Mouse (Mus musculus): ENCODE data around the gene Zfp334.
A peak's percentile ranks its signal among the peaks of the same experiment; 100 is the strongest.

The Zfp334 gene

GRCm38 (mm10) chr2:165387844-165388495, at the start of gene Zfp334:
Gene Zfp334 (minus strand): TSS chr2:165388259.
- no peak for DNase-seq

GRCm38 (mm10) chr2:165428694-165429093, 40.6 kb upstream of the Zfp334 start:
- no peak for DNase-seq

GRCm38 (mm10) chr2:165420195-165420594, 32.1 kb upstream of the Zfp334 start:
- DNase-seq: no peak

GRCm38 (mm10) chr2:165419670-165420111, 31.6 kb upstream of the Zfp334 start:
- DNase-seq: no peak

DNA sequence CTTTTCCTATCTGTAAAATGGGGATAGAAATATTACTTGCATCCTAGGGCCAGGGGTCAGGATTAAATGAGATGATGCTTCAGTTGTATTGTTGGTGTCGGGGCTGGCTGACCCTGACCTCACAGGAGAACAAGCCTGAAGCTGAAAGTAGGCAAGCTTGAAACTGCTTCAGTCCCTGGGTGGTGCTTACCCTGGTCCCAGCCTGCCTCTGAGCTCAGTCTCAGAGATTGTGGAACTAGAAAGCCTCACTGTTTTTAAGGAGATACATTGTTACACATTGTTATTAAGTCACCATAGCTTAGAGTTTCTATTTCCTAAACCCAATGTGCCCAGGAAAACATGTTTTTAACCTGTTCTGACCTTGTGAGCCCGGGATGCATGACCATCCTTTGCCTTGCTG, 30.5 kb upstream of the Zfp334 start:
- no peak for DNase-seq

DNA sequence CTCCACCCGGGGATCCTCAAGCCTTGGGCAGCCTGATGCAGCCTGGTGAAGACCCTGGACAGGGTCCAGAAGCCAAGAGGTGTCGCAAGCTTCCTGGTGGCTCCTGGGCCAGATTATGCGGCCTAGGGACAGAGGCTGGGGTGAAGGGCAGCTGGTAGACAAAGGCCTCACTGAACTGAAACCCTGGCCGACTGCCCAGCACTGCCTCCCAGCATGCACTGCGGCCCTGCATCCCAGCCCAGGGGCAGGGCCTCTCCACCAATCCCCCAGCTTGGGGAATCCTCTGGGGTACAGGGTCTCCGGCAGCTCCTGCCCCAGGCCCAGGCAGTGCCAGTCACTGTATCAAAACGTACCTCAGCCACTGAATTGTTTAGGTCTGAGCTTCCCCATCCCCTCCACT, 29.2 kb upstream of the Zfp334 start:
- DNase-seq: no peak

GRCm38 (mm10) chr2:165415795-165416194, 27.7 kb upstream of the Zfp334 start:
- DNase-seq: no peak

DNA sequence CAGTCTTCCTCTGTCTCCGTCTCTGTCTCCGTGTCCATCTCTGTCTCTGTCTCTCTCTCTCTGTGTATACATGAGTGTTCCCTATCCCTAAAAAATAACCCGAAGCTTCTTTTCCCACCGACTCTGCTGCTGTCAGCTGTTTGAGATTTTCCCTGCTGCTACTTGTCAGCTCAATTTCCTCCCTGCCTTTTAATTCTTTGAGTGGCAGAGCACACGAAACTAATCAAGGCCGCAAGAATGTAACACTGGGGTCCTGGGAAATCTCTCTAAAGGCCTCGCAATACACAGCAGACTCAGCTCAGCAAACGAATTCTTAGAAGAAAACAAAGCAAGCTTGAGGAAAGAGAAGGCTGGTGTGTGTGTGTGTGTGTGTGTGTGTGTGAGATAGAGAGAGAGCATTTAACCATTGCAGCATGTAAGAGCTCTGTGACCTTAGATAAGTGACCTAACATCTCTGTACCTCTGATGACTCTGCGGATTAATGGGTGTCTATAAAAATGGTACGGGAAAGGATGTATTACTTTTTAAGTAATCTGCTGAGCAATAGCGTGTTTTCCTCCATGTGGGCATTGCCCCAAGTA, 27.2 kb upstream of the Zfp334 start:
- DNase-seq: no peak

DNA sequence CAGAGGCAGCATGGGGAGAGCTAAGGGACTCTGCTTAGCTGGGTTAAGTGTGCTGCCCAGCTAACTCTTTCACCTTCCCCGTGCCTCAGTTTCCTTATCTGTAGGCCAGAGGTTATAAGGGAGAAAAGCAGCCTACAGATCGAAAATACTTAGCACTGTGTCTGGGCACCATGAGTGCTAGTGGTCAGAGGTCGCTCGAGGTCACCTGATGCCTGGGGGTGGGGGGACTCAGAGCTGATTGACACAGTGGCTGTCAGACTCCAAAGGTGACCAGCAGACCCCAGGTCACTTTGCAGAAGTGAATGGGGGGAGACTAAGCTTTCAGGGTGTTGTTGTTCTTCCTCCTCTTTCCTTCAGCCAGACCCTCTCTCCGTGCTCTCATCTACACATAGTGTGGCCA, 26.3 kb upstream of the Zfp334 start:
- DNase-seq: no peak

DNA sequence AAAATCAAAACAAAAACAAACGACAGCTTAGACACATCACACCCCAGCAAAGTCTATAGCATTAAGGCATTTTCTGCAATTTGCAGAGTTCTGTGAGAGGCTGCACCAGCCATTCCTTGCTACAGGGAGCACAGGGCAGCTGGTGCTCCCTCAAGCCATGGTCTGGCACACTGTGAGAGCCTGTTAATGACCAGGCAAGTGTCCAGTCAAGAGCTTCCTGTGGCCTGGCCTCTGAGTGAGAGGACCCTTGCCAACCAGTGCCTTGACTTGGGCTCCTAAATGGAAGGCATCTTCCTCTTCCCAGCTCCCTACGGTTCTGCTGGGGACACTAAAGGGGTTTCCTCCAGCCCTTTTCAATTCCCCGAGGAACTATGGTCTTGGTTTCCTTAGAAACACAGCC, 25.8 kb upstream of the Zfp334 start:
- no peak for DNase-seq

DNA sequence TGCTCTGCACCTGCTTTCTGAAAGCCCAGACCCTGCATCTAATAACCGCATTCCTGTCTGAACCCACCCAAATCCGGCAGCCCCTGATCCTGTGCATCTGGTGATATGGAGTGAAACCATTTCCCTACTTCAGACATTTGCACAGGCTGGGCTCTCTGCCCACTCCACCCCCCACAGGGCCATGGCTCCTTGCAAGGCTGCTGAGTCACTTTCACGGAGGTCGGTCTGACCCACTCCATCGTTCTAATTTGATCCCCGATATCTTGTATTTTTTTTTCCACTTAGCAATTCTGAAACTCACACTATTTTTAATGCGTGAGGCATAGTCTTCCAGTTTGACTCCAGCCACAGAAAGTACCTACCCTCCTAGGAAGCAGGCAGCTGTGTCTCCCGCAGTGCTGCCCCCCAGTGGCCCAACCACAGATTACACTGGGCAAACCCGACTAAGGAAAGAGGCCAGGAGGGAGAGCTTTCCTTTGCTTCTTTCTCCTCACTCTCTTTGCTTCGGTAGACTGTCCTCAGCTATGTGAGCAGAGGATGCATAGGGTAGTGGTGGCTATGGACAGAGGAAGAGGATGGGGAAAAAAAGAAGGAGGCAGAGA, 19.7 kb upstream of the Zfp334 start:
- peak; percentile 79 to 83 for DNase-seq

GRCm38 (mm10) chr2:165405351-165405750, 17.3 kb upstream of the Zfp334 start:
- no peak for DNase-seq

DNA sequence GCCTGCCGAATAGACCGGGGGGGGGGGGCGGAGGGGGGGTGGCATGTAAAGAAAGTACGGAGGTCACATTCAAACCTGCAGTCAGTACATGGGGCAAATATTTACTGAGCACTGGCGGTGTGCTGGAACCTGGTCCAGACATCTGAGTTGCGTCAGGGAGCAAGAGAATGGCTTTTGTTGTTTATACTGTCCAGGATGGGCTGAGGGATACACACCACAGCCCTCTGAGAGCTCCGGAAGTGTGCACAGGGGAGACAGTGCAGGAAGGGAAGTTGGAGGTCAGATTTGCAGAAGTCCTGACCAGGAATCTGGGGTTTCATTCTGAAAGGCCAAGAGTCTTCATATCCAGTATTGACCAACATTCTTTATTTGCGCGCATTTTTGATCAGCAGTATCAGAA, 16.9 kb upstream of the Zfp334 start:
- no peak for DNase-seq

DNA sequence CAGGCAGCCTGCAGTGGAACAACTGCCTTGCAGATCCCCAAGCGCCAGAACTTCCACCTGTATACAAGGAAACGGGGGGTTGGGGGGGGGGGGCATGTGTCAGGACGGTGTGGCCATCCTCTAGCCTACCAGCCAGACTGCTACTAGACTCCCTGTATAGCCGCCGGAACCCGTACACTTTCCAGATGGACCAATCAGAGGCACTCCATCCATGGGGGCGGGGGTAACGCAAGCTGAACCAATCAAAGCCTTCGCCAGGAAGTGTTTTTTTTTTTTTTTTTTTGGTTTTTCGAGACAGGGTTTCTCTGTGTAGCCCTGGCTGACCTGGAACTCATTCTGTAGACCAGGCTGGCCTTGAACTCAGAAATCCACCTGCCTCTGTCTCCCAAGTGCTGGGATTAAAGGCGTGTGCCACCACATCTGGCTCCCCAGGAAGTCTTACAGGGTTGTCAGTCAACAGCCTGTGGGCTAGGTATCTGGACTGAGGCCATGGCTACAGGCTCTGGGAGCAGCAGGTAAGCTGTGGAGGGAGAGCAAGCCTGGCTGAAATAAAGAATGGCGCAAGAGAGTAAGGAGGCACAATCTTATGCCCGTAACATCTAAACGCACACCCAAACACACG, 10.2 kb upstream of the Zfp334 start:
- DNase-seq: no peak

GRCm38 (mm10) chr2:165397502-165398163, 9.6 kb upstream of the Zfp334 start:
- no peak for DNase-seq

- no peak for DNase-seq
Observed at GRCm38 (mm10) chr2:165396831-165397501, 8.9 kb upstream of the Zfp334 start.

- no peak for DNase-seq
Observed at GRCm38 (mm10) chr2:165392156-165392555, 4.1 kb upstream of the Zfp334 start.

- DNase-seq: peak; percentile 25 to 45
Observed at GRCm38 (mm10) chr2:165391561-165391960, 3.5 kb upstream of the Zfp334 start.

DNA sequence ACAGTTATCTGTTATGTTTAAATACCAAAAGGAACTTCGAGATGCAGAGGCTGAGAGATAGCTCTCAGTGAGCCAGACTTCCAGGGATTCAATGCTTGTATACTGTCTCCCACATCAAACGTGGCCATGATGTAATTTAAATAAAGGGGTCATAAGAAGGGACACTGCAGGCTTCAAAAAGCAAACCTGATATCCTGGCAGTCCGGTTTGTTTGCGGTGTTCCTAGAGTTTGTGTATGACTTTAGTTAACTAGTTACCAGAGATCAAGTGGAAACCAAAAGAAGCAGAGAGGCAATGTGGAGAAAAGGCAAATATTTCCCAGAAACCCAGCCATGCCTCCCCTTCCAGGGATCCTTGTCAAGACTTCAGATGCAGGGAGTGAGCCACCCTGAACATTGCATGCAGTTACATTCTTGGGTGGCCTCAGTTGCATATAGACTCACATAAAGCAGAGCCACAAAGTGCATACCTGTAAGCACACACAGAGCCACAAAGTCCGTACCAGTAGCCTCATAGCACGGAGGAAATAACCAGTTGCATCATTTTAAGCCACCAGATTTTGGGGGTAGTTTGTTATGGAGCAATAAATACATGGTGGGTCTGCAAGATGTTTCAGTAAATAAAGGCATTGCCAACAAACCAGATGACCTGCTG, 1.4 kb upstream of the Zfp334 start:
- no peak for DNase-seq

DNA sequence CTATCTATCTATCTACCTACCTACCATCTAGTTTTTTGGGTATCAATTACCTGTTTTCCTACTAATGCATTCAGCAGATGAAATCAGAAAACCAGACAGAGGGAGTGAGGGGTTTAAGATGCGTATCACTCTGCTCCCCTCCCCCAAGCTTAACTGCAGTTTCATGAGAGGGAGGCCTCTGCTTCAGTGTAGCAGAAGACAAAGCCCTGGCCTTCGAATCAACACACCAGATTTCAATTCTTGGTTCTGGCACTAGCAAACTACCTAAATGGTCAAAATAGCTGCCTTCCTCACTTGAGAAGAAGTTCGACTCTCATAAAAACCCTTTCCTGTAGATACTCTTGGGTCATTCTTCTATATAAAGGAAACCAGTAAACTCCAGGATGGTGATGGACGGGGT, 689 bp downstream of the Zfp334 start:
- no peak for DNase-seq

DNA sequence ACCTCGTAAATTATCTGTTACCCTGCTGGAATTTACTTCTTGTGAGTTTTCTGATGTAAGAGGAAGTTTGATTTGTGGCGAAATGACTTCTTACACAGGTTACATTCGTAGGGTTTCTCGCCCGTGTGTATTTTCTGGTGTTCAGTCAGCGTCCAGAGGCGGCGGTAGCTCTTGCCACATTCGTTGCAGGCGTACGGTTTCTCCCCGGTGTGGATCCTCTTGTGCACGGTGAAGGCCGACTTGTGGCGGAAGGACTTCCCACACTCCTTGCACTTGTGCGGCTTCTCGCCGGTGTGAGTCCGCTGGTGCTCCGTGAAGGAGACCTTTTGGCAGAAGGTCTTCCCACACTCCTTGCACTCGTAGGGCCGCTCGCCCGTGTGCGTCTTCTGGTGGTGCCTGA, 8.0 kb downstream of the Zfp334 start:
- no peak for DNase-seq

GRCm38 (mm10) chr2:165376001-165376400, 12.1 kb downstream of the Zfp334 start:
- DNase-seq: no peak

Measured in B cell, adult 2 months (primary cell).